26 mouse cellular contexts compared by ENCODE assay signal in genomic region chr8:13178137-13178536, GRCm38 (mm10). TPM values are rescaled to one million over a fixed set of nuclear protein-coding genes. Genes with fewer than 3 reads are reported as not detected.
"Had no signal": no experiment of that assay in that cellular context is flagged by ENCODE, and none has a peak within 500 bp of the region (broad histone marks: within the 10 kb centered on the region; RNA-seq: fewer than 3 reads in every experiment).

No protein-coding gene starts in this region.

- H3K4me1 ChIP-seq: hindbrain, embryonic 10.5 days; hindbrain, embryonic 12.5 days; limb, embryonic 13.5 days; limb, embryonic 15.5 days had no signal

- H3K27me3 ChIP-seq: heart, embryonic 12.5 days; hindbrain, embryonic 12.5 days; kidney, embryonic 15.5 days; limb, embryonic 13.5 days; limb, embryonic 15.5 days; liver, embryonic 13.5 days; liver, embryonic 15.5 days had no signal

- H3K27ac ChIP-seq: heart, embryonic 10.5 days; hindbrain, embryonic 10.5 days; hindbrain, embryonic 12.5 days; hindbrain, embryonic 14.5 days; kidney, embryonic 15.5 days; kidney, postnatal 0 days; limb, embryonic 13.5 days; limb, embryonic 15.5 days; liver, embryonic 13.5 days; liver, embryonic 15.5 days had no signal

- DNase-seq: gastrocnemius, postnatal 25 days; heart, adult 18-20 months; heart, postnatal 10 days; heart, postnatal 4 days; kidney, adult 11 months; kidney, adult 2 months; kidney, adult 9 months; kidney, postnatal 14 days; kidney, postnatal 36 days; layer of hippocampus, adult 9-11 months; layer of hippocampus, postnatal 36 days; left cerebral cortex, postnatal 4 days; liver, embryonic 13.5 days had no signal

- H3K4me2 ChIP-seq: heart, embryonic 12.5 days; hindbrain, embryonic 12.5 days; hindbrain, embryonic 14.5 days; kidney, embryonic 15.5 days; limb, embryonic 13.5 days; limb, embryonic 15.5 days; liver, embryonic 13.5 days; liver, embryonic 15.5 days had no signal

- H3K9me3 ChIP-seq: heart, embryonic 10.5 days; heart, embryonic 12.5 days; hindbrain, embryonic 10.5 days; hindbrain, embryonic 12.5 days; kidney, embryonic 15.5 days; limb, embryonic 13.5 days; limb, embryonic 15.5 days; liver, embryonic 13.5 days; liver, embryonic 15.5 days had no signal

- H3K9ac ChIP-seq: heart, embryonic 12.5 days; hindbrain, embryonic 12.5 days; hindbrain, embryonic 14.5 days; kidney, embryonic 15.5 days; limb, embryonic 13.5 days; limb, embryonic 15.5 days; liver, embryonic 13.5 days; liver, embryonic 15.5 days had no signal

- H3K4me3 ChIP-seq: heart, embryonic 10.5 days; heart, embryonic 12.5 days; hindbrain, embryonic 10.5 days; hindbrain, embryonic 12.5 days; kidney, embryonic 15.5 days; limb, embryonic 13.5 days; limb, embryonic 15.5 days; liver, embryonic 13.5 days; liver, embryonic 15.5 days had no signal

- ATAC-seq: hindbrain, embryonic 16.5 days; inflammation-experienced regulatory T-cells, adult 6 months had no signal

RNA-seq across cellular contexts. Expression of gene Grtp1, which starts 22.3 kb away (rescaled TPM):
- total RNA-seq: granulocyte monocyte progenitor cell, adult 5-6 weeks had no signal
